Mouse (Mus musculus) forebrain, embryonic 14.5 days (tissue): Measurements from ENCODE around the gene Fam161b. TPM values are rescaled to one million over a fixed set of nuclear protein-coding genes. Genes with fewer than 3 reads are reported as not detected.
A peak's percentile ranks its signal among the peaks of the same experiment; 100 is the strongest.
"Not testable (repeated sequence)": the region's sequence is repeated elsewhere in the genome, so short reads cannot be mapped to it uniquely, and the experiment has no call there.

Experiments
- ATAC-seq: fragments of 200-750 bp; cut with Nextera tagmentation; 2 replicates; pipeline ENCODE4 v1.8.0; 2017; ENCODE audit warnings: mild to moderate bottlenecking, moderate library complexity
- DNase-seq: peaks from one replicate; pipeline ENCODE4 v3.0.0-alpha.2; 2015; ENCODE audit warnings: low spot score
- H3K27ac ChIP-seq: fragments of 300-500 bp; sonication (generic); 2 replicates; pipeline ENCODE4 v1.5.1; 2014; ENCODE audit warnings: low read depth, mild to moderate bottlenecking, control low read depth, low read length, moderate library complexity
- H3K27me3 ChIP-seq: fragments of 300-500 bp; sonication (generic); replicated peaks from 2 replicates; pipeline ENCODE4 v1.6.1; 2014; ENCODE audit warnings: low read length, control low read depth, mixed read lengths; ENCODE audit not compliant: control insufficient read depth, insufficient read depth
- H3K36me3 ChIP-seq: fragments of 300-500 bp; sonication (generic); 2 replicates; pipeline ENCODE4 v1.6.1; 2014; ENCODE audit warnings: low read length, control low read depth; ENCODE audit not compliant: control insufficient read depth, insufficient read depth
- H3K4me1 ChIP-seq: fragments of 300-500 bp; sonication (generic); 2 replicates; pipeline ENCODE4 v1.6.1; 2014; ENCODE audit warnings: antibody characterized with exemption, low read length, control low read depth; ENCODE audit not compliant: control insufficient read depth, insufficient read depth
- H3K4me2 ChIP-seq: fragments of 300-500 bp; sonication (generic); 2 replicates; pipeline ENCODE4 v1.6.1; 2014; ENCODE audit warnings: mild to moderate bottlenecking, control low read depth, low read length
- H3K4me3 ChIP-seq: fragments of 300-500 bp; sonication (generic); 2 replicates; pipeline ENCODE4 v1.5.1; 2014; ENCODE audit warnings: low read depth, low read length, control low read depth
- H3K9ac ChIP-seq: fragments of 300-500 bp; sonication (generic); 2 replicates; pipeline ENCODE4 v1.6.1; 2014; ENCODE audit warnings: mild to moderate bottlenecking, low read length, control low read depth, moderate library complexity
- H3K9me3 ChIP-seq: fragments of 300-500 bp; sonication (generic); replicated peaks from 2 replicates; pipeline ENCODE4 v1.6.1; 2016; ENCODE audit warnings: low read length, control low read depth, mixed read lengths; ENCODE audit not compliant: control insufficient read depth
- WGBS: fragments of 180-500 bp; shearing (Covaris S2); extraction: QIAGEN DNeasy Blood & Tissue Kit; methylation state at CpG from one replicate; pipeline ENCODE4 v1.1.7; 2014; 5-methylcytosine and 5-hydroxymethylcytosine counted together
- polyA plus RNA-seq: library from polyadenylated mRNA; unstranded; fragments of >200 nt; fragmentation: Nextera tagmentation; extraction: Ambion mirVana; gene quantifications from 2 replicates; pipeline ENCODE4 v1.2.1, GENCODE M21; 2014

Gene Fam161b
- polyA plus RNA-seq, 1 experiment from 2014 or later, result 8.5 TPM

DNA sequence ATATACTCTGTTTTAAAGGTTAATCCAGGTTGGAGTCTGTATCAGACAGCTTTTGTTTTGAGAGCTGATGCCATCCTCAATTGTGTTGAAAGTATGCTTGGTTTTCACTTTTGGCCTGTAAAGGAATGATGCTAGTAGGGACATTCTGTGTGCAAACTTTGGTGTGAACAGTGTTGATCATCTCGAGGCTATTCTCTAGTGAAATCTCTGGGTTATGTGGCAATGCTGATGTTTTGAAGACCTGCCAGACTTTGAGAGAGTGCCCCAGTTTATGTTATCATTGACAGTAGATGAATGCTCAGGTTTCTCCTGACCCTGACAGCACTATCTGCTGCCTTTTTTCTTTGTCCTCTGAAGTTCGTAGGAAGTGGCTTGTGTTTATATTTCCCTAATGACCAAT lies 1.2 kb upstream of the Fam161b start:
- no peak for DNase-seq
- Histone ChIP-seq H3K27ac (no peak overlapping the region), H3K9ac (no peak overlapping the region; the same call in 1 of the 2 replicates), H3K27me3 (no peaks in the 10 kb centered on the region), H3K9me3 (no peaks in the 10 kb centered on the region), H3K4me3 (peak overlapping the region; percentile 97), H3K36me3 (peaks cover 5% of the 10 kb centered on the region), H3K4me1 (peaks cover 13% of the 10 kb centered on the region), H3K4me2 (peak overlapping the region; percentile 88)
- WGBS, result 77% methylated on average over 2 of the region's 2 CpGs
- ATAC-seq, result no peak

DNA sequence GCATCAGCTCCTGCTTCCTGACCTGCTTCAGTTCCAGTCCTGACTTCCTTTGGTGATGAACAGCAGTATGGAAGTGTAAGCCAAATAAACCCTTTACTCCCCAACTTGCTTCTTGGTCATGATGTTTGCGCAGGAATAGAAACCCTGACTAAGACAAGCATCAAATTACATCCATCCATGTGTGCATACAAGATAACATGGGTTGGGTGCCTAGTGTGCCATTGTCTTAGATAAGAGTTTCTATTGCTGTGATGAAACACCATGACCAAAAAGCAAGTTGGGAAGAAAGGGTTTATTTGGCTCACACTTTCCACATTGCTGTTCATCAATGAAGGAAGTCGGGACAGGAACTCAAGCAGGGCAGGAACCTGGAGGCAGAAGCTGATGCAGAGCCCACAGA lies 2.9 kb downstream of the Fam161b start:
- 83% methylated on average over 2 of the region's 2 CpGs for WGBS
- not testable (repeated sequence) for DNase-seq

DNA sequence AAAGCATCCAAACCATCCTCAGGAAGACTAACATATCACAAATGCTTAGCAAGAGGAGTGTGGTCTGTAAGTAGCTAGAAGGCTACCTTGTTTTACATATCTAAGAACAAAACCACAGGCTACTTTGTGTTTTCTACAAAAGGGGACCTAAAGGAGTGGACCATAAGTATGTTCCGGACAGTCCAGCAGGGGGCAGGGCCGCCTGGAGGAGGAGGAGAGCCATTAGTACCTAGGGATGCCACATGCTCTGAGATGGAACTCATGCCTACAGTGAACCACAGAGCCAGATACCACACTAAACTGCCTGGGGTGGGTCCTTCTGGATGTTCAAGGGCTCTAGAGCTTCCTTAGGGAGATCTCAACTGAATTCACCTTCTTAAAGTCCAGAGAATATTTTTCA lies 14.4 kb downstream of the Fam161b start:
- H3K4me1 ChIP-seq, result no peaks in the 10 kb centered on the region
- no peaks in the 10 kb centered on the region for H3K27me3 ChIP-seq
- H3K4me3 ChIP-seq, result no peak overlapping the region
- ATAC-seq (no peak), DNase-seq (peak; percentile 8)
- H3K4me2 ChIP-seq, result no peak overlapping the region
- H3K27ac ChIP-seq, result no peak overlapping the region
- H3K36me3 ChIP-seq, result peaks cover 74% of the 10 kb centered on the region
- no peak overlapping the region for H3K9ac ChIP-seq
- H3K9me3 ChIP-seq, result no peaks in the 10 kb centered on the region
- WGBS, result 40% methylated on average over 2 of the region's 2 CpGs

More for the DNA sequence above, 2.9 kb downstream of the Fam161b start:
- peaks cover 13% of the 10 kb centered on the region for H3K4me1 ChIP-seq
- peaks cover 32% of the 10 kb centered on the region for H3K36me3 ChIP-seq
- not testable (repeated sequence) for ATAC-seq, H3K9ac ChIP-seq, H3K4me3 ChIP-seq, H3K27me3 ChIP-seq, H3K9me3 ChIP-seq, H3K27ac ChIP-seq, H3K4me2 ChIP-seq

DNA sequence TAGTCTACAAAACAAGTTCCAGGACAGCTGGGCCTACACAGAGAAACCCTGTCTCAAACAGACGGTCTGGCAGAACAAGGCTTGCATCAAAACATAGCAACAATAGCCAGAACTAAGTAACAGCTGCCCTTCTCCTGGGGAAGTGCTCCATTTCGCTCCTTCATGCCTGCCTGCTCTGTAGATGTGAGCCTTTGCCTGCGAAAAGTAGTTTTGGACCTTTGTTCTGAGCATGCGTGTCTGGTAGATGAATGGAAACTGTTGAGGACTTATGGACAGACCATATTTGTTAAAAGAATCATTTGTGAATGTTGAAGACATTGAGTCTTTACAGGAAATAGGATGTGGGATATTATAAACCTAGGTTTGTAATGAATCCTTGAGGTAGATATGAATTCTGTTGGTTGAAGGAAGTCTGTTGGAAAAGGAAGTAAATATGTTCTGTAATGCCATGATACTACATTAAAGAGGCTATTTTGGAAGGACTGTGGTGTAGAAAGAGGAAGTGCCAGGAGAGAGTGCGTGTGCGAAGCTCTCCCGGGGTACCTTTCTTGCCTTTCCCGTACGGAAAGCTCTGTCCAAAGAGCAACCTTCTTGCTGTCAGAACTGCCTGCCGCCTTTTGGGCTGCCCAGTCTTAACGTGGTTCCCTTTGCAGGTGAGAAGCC lies 24.5 kb downstream of the Fam161b start:
- ATAC-seq, result no peak
- Histone ChIP-seq H3K36me3 (peaks cover 85% of the 10 kb centered on the region), H3K27ac (no peak overlapping the region), H3K4me3 (no peak overlapping the region), H3K4me2 (no peak overlapping the region), H3K9me3 (no peaks in the 10 kb centered on the region), H3K4me1 (no peaks in the 10 kb centered on the region), H3K9ac (no peak overlapping the region), H3K27me3 (no peaks in the 10 kb centered on the region)
- no peak for DNase-seq
- WGBS, result 93% methylated on average over 11 of the region's 11 CpGs

DNA sequence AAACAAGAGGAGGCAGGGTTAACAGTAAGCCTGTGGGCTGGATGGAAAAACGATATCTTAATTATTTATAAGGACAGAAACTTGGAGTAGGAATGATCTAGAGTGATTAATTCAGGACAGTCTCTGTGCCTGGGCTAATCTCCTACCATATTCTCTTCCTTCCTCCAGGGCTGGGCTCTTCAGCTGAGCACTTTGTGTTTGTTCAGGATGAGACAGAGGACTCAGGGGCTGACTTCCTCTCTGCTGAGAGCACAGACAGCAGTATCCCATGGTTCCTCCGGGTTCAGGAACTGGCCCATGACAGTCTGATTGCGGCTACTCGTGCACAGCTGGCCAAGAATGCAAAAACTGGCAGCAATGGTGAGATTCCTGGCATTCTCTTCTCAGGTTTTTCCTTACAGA lies 34.5 kb downstream of the Fam161b start:
- no peak for ATAC-seq

DNA sequence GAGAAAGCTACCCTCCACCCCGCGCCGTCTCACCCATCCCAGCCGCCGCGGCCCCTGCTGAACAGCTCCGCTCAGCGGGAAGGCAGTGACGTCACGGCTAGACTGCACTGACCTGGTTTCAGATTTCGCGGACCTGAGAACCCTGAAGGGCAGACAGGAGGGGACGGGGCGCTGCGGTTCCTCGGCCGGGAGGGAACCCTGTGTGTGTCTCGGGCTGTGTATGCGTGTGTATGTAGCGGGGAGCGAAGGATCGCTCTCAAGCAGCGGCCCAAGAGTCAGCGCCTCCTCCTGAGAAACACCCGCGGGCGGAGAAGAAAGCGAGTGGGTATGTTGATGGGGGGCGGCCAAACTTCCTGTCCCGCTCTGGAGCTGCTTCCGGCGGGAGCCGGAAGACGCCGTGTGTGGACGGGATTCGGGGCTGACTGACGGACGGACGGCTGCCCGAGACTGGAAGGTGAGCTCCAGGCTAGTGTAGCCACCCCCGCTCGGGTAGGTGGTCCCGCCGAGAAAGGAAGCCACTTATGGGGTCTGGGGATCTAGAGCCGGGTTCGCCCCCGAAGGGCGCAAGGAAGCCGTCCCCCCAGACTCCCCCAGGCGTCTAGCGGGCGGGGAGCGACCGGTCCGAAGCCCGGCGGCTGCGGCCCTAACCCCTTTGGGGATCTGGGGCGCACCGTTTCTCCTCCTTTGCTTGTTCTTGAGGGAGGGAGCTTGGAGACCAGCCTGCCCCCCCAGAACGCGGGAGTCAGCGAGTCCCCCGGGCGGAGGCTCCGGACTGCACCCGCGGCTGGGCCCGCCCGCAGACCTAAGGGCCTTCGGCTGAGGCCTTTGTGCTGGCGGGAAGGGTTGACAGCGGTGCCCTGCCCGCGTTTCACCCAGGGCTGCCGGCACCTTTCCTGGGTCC lies 44.7 kb downstream of the Fam161b start, which contains the start of gene Zfp410:
Gene Zfp410, plus strand, starts transcription at position 132 of the 901 bp plus-strand sequence.
- WGBS, result under 1% methylated on average over 77 of the region's 77 CpGs
- H3K4me2 ChIP-seq, result peak within 1 kb of the TSS; percentile 89
- peak within 1 kb of the TSS; percentile 98 for H3K4me3 ChIP-seq
- peaks cover 12% of the 10 kb centered on the region for H3K4me1 ChIP-seq
- peak within 1 kb of the TSS; percentile 95 for H3K27ac ChIP-seq
- ATAC-seq, result peak; percentile 96
- peak within 1 kb of the TSS; percentile 97 for H3K9ac ChIP-seq
- no peaks in the 10 kb centered on the region for H3K9me3 ChIP-seq
- no peaks in the 10 kb centered on the region for H3K36me3 ChIP-seq
- DNase-seq, result peak; percentile 89
- no peaks in the 10 kb centered on the region for H3K27me3 ChIP-seq

More for the DNA sequence above, 34.5 kb downstream of the Fam161b start:
- 93% methylated on average over 4 of the region's 4 CpGs for WGBS
- no peaks in the 10 kb centered on the region for H3K9me3 ChIP-seq
- DNase-seq, result no peak
- H3K9ac ChIP-seq, result no peak overlapping the region
- H3K4me1 ChIP-seq, result no peaks in the 10 kb centered on the region
- no peak overlapping the region for H3K27ac ChIP-seq
- no peak overlapping the region for H3K4me3 ChIP-seq
- no peak overlapping the region for H3K4me2 ChIP-seq
- H3K27me3 ChIP-seq, result no peaks in the 10 kb centered on the region
- H3K36me3 ChIP-seq, result peaks cover 80% of the 10 kb centered on the region

DNA sequence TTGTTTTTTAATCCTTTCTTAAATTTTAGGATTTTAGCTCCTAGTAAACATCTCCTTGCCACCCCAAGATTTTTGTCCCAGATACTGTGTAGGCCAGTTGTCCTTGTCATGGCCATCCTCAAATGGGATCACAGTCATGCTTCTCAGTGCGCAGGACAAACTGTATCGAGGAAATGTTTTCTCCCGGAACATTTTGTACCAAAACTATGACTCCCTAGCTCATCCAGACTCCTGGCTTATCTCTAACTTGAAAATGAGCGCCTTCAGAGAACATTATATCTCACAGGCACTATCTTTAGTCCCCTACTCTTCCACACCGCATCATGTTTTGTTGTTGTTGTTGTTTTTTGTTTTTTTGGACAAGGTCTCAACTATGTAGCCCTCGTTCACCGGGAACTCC lies 45.6 kb downstream of the Fam161b start:
- 0 out of 2 replicates have a peak, but pooled peaks have one; percentile 2 for ATAC-seq
- H3K9ac ChIP-seq, result peak overlapping the region; percentile 97

DNA sequence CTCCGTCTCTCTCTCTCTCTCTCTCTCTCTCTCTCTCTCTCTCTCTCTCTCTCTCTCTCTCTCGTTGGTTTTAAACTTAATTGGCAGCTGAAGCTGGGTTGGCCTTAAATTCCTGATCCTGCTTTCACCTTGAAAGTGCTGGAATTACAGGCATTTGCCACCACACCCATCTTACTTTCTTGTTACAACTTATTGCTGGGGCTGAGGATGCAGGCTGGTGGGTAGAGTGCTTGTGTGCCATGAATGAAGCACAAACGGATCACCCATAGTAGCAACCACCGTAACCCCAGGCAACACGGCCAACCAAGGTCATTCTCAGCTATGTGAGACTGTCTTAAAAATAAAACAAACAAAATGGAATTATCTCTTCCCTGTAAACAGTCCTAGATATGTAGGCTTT lies 50.3 kb downstream of the Fam161b start:
- no peak overlapping the region for H3K9ac ChIP-seq
- WGBS, result 87% methylated on average over 3 of the region's 5 CpGs
- H3K36me3 ChIP-seq, result 0 out of 2 replicates have a peak, but pooled peaks cover 4% of the 10 kb centered on the region
- no peak for ATAC-seq
- H3K27ac ChIP-seq, result no peak overlapping the region
- no peak overlapping the region for H3K4me2 ChIP-seq
- no peaks in the 10 kb centered on the region for H3K9me3 ChIP-seq
- H3K27me3 ChIP-seq, result no peaks in the 10 kb centered on the region
- H3K4me1 ChIP-seq, result 0 out of 2 replicates have a peak, but pooled peaks cover 6% of the 10 kb centered on the region
- no peak overlapping the region for H3K4me3 ChIP-seq
- DNase-seq, result no peak

More for the DNA sequence above, 45.6 kb downstream of the Fam161b start:
- Histone ChIP-seq H3K27ac (no peak overlapping the region), H3K4me1 (peaks cover 12% of the 10 kb centered on the region), H3K4me3 (peak overlapping the region; percentile 98), H3K27me3 (no peaks in the 10 kb centered on the region), H3K9me3 (no peaks in the 10 kb centered on the region), H3K4me2 (peak overlapping the region; percentile 89), H3K36me3 (no peaks in the 10 kb centered on the region)
- 46% methylated on average over 7 of the region's 7 CpGs for WGBS
- DNase-seq, result no peak
